Mouse (Mus musculus) frontal cortex, adult 2 months (tissue): ENCODE measurements around the gene Fiz1. TPM values are rescaled to one million over a fixed set of nuclear protein-coding genes. Genes with fewer than 3 reads are reported as not detected.
A peak's percentile ranks its signal among the peaks of the same experiment; 100 is the strongest.

Experiments used
- DNase-seq, 2 experiments: peaks; one replicate each; pipeline ENCODE4 v3.0.0; 2022; ENCODE audit warnings: low spot score in 1 of 2; ENCODE audit errors: extremely low spot score in 1 of 2
- polyA plus RNA-seq: library from polyadenylated mRNA; depleted of rRNA; stranded (reverse); fragments of >200 nt; gene quantifications from 2 replicates; pipeline ENCODE4 v1.2.3, GENCODE M21; 2012; rRNA removed

Gene Fiz1
- 22.7 TPM in 2 replicates for polyA plus RNA-seq

DNA sequence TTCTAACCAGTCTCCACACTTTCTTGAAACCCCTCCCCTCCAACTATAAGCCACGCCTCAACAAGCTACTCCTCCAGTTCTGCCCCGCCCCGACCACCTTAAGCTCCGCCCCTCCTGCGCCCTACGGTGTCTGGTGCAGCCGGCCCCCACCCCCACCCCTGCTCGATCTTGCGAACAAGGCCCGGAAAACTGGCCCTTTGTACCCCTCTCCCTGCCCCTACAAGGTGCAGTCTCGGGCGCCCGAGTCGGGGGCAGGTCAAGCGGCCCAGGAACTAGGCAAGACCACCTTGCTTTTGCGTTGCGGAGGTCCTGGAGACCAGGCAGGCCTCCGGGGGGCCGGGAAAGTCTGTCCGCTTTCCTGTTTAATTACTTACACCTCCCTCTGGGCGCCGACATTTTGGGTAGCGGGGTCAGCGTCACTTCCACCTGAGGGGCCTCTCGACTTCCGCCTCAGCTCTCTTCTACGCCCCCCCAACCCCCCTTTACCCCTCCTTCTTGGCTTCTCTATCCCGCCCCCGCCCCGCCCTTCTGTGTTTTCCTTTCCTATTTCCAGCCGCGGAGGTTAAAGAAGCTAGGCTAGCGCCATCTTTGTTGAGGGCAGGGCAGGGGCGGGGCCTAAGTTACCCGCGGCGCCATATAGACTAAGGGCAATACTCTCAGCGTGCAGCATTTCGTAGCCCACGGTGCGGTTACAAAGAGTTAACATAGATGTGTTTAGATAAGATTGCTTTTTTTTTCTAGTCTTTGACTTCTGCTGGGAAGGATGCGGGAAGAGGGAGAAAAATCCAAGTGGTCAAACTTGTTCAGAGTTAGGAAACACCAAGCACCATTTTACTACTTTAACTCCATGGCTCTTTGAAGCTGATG is at the start of gene Fiz1, which contains the start of gene Zfp524:
Gene Fiz1, minus strand, starts transcription at position 447 of the 867 bp plus-strand sequence.
Gene Zfp524, plus strand, starts transcription at position 165 of the 867 bp plus-strand sequence.
- DNase-seq = peak; percentile 95 to 99

DNA sequence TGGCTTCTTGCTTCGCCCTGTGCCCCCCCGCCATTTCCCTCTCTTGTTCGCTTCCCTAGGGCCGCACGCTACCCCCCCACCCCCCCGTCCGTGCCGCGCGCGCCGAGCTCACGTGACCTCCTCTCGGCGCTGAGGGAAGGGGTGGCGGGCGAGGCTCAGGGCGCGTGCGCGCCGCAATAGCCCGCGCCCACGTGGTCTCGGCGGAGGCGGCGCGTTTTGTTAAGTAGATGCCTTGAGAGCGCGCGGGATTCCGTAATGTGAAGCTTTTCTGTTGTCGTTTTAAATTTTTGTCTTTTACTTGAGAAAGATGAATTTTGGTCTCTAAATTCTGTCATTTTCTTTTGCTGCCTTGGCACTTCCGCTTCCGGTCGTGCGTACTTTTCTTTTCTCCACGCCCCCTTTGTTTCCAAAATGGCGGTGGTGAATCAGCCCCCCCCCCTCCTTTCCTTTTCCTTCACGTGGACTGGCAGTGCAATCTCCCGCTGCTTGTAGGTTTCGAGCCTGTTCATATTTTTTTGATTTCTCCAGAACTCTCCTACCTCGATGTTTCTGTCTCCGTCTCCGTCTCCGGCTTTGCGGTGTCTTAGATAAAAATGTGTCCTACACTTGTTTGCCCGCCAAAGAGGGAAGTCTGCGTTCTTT is 48.0 kb upstream of the Fiz1 start:
- no peak for DNase-seq

DNA sequence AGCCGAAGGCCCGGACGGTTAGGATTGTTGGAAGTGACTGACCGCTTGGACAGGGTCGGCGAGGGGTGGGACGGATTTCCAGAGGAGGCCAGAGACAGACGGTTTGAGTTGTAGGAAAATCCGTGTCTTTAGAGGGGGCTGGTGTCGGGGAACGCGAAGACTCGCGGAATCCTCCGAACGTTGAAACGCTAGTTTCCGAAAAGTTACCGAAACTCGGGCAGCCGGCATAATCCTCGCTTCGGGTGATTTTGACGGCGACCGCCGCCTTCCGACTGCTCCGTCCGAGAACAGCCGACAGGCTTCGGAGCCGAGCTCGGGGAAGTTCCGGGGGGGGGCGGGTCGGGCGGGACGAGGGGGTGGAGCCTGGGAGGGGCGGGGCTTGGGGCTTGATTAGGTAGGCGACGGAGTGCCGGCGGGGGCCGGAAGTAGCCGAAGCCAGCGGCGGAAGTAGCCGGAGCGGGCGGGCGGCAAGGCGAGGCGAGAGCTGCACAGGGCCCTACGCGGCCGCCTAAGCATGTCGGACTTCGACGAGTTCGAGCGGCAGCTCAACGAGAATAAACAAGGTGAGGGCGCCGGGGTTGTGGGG is 47.4 kb upstream of the Fiz1 start, which contains the start of gene U2af2:
Gene U2af2, plus strand, starts transcription at position 370 of the 586 bp plus-strand sequence.
- DNase-seq = peak; percentile 79 to 92

DNA sequence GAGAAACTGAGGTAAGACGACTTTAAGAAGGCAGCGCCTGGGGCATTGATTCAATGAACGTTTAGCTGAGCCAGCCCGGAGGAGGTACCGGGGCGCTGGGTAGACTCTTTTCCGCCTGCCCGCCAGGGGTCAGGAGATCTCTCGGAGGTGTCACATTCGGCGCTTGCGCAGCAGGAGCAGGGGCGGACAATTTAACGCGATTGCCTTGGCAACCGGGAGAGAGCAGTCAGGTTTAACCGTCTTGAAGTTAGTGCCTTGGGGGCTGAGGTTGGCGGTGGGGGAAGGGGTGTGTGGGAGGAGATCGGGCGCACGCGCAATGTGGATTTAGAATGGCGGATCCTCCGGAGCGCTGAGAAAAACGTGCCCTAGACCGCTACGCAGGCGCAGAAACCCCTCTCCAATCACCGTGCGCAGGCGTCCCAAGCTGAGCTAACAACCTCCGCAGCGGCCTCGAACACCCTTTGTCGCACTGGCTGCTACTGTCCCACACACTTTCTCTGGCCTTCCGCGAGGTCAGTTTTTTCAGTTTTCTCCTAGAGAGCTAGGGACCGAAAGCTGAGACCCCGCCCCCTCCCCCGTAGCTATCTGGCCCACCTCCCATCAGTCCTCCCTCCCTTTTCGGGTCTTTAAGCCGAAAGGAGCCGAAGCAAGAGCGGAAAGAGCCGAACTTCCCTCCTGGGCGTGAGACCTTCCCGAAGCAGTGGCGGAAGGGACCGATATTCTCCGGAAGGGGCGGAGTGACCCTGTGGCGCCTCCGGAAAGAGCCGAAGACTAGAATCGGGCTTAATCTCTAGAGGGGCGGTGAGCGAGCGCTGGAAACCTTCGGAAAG is 46.7 kb upstream of the Fiz1 start:
- DNase-seq = peak; percentile 96 to 100

DNA sequence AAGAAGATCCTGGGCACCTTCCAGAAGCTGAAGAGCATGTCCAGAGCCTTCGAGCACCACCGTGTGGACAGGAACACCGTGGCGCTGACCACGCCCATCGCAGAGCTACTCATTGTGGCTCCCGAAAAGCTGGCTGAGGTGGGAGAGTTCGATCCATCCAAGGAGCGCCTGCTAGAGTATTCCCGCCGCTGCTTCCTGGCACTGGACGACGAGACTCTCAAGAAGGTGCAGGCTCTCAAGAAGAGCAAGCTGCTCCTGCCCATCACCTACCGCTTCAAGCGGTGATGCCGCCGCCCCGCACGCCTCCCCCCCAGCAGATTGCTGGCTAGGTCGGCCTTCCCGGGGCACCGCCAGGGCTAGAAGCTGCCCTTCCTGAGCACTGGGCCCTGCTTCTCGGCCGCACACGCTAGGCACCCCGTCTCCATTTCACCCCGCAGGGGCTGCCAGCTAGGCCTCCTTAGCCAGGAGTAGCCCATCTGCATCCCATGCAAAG is 45.8 kb upstream of the Fiz1 start:
- DNase-seq = peak in 1 of 2 experiments; percentile 81

DNA sequence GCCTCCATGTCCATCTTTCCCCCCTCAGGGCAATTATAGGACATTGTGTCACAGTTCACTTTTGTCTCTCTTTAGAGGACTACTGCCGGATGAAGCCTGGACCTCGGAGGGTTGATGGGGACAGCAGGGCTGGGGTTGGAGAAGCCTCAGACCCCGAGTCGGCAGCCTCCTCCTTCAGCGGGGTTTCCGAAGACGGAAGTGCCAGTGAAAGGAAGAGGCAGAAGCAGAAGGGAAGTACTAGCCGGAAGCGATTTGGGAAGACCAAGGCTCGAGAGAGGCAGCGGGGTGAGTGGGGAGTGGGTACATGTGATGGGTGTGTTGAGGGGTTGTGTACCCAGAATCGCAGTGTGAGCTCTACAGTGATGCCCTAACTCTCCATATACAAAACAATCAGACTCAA is 44.9 kb upstream of the Fiz1 start:
- DNase-seq = no peak

DNA sequence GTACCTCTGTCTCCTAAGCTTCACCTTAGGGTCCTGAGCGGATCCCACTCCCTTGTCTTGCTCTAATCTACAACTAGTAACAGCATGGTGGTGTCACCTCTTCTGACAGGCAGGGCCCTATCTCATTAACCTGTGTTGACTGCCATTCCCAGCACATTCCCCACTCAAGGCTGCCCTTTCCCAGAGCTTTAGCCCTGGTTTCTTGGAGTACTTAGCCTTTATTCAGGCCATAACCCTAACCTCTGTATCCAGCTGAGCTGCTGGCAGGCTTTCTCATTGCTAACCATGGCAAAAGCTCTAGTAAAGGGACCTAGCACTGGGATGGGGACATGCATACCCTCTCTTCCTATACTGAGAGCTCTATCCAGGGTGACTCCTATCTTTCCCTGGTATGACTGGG is 44.1 kb upstream of the Fiz1 start:
- no peak for DNase-seq

DNA sequence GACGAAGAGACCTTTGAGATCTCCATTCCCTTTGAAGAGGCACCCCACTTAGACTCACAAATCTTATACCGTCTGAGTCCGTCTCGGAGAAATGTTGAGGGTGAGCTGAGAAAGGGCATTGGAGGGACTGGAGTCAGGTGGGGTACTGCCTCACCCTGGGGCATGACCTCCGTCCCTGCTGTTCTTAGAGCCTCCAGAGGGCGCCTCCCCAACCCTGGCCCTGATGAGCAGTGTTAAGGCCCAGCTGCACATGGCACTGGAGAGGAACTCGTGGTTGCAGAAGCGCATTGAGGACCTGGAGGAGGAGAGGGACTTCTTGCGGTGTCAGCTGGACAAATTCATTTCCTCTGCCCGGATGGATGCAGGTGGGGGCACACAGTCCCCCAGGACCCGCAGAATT is 43.3 kb upstream of the Fiz1 start:
- DNase-seq = no peak

DNA sequence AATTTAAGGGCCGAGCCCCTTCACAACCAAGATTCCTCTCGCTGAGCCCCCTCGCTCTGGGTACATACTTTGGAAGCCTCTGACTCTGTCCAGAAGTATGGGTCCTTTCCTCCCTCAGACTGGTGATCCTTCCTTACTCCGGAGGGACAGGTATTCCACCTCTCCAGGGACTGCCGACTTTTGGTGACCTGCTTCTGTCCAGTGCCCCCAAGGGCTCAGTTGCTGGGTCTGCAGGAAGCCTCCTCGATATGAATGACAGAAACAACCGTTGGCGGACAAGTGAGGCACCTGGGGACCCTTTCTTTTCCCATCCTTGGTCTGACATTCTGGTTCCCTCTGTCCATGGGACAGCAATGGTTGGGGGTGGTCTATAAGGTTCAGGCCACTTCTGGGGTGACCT is 42.9 kb upstream of the Fiz1 start:
- DNase-seq = no peak

DNA sequence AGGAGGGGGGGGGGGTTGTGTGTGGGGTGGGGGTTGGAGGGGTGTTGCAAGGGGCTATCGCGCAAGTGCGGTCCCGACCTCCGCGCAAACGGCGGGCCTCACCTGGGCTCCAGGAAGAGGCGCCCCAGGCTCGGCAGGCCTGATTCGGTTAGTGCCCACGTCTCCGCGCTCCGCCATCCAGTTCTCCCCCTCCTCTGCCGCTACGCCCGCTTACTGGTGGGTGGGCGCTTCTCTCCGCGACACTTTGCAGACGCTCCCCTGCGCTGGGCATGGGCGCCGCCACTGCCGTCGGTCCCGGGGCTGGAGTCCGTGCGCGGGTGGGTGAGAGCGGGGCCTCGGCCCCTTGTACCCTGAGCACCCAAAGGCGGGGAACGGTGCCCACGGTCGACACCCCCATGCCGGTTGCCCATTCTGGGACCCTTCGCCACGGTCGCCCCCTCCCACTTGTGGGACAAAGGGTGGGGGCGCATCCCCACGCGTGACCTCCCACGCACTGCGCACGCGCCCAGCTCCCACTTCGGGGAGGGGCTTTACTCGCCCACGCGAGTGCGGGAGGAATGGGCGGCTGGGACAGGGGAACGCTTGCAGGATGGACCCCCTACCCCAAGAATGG is 42.3 kb upstream of the Fiz1 start:
- DNase-seq = peak in 1 of 2 experiments; percentile 67

DNA sequence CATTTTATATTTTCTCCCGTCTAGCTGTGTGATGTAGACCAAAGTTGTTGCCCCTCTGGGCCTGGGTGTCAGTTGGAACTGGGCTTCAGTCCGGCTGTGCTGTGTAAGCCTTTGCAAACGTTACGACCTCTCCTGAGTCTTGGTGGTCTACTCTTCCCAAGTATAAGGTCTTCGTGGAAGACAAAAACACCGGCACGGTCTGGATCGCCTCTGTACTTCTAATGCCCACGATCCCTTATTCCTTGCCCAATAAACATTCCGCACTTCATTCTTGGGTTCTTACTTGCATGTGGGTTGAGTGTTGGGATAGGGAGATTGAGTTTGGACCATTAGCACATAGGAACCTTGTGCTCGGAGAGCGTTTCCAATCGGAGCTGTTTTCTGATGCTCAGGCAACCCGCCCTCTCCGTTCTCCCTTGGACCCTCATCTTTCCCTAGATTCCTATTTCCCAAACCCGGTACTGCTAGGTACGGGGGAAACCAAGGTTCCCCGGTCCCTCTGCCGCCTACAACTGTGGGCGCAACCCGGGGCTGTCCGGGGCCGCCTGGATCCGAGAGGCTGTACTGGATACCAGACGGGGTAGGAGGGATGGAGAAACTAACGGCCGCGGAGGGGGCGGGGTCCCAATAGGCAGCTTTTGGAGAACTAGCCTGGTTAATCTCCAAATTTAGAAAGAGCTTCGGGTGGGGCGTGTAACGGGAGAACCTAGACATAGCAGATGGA is 39.1 kb upstream of the Fiz1 start:
- DNase-seq = peak in 1 of 2 experiments; percentile 70

DNA sequence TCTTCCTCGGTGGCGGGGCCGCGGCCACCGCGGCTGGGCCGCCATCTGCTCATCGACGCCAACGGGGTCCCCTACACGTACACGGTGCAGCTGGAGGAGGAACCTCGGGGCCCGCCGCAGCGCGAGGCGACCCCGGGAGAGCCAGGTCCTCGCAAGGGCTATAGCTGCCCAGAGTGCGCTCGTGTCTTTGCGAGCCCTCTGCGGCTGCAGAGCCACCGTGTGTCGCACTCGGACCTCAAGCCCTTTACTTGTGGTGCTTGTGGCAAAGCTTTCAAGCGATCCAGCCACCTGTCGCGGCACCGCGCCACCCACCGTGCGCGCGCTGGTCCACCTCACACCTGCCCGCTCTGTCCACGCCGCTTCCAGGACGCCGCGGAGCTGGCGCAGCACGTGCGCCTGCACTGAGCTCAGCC is 38.4 kb upstream of the Fiz1 start:
- no peak for DNase-seq

DNA sequence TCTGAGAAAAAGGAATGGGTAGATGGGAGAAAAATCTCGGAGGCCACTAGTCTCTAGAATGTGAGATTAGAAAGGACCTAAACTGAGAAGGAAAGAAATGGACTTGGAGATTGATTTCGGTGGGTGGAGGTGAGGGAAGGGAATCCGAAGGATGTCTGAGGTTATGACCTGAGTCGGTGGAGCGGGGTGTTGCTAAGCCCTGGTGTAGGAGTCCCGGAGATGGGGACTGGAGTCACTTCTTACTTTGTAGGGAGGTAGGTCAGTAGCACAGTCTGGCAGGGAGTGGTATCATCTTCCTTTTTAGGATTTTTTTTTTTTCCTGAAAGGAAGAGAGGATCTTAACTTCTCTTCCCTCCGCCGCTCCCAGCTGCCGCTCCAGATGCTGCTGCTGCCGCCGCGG is 37.9 kb upstream of the Fiz1 start:
- DNase-seq = no peak

DNA sequence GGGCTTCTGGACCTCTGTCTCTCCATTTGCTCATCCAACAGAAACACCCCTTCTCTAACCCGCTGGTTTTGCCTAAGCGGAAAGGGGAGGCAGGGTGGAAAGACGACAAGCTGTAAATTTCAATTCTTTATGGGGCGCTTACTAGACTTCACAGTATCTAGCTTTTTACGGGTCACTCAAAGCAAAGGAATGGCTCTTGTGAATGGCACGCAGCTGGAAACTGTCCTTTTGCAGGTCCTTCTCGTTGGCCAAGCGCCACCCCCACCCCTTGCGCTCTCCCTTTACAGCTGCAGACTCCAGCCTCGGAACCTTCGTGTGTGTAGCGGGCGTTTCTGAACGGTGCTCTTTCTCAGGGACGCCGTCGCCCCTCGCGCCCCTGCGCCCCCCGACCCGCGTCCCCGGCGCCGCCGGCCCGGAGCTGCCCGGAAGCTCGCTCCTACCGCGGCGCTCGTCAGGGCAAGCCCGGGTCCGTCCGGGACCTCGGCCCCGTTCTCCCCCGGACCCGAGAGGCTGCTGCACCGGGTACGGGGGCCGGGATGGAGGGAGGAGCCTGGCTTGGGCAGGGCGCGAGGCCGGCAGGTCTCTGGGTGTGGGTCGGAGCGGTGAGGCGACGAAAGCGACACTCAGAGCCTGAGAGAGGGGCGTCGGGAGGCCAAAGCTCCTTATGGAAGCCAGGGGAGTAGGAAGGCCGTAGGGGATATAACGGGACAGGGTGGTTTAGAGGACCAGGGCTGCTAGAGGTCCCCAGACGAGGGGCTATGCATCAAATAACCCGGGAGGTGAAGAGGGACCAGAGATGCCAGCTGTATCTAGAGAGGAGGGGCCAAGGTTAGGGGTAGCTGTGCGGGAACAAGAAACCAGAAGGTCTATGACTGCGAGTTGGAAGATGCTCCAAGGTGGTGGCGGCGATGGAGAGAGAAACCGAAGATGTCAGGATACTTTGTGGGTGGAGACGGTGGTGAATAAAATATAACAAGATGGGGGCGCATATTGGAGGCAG is 37.0 kb upstream of the Fiz1 start, which contains the start of gene Zfp580:
Gene Zfp580, plus strand, starts transcription at position 346 of the 1,000 bp plus-strand sequence.
- peak in 1 of 2 experiments; percentile 72 for DNase-seq

DNA sequence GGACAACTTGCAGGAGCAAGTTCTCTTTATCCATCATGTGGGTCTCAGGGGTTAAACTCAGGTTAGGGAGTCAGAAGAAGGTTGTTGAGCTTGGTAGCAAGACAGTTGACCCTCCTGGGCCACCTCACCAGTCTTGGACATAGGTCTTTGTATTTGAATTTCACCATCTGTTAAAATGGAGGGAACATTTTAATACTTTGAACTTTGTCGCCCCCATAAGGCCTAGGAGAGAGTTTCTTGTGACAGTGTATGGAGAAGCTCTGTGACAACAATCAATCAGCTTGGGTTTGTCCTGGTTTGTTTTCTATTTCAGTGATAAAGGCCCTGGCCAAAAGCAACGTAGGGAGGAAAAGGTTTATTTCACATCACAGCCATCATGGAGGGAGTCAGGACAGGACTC is 32.8 kb upstream of the Fiz1 start:
- DNase-seq = peak in 1 of 2 experiments; percentile 54

DNA sequence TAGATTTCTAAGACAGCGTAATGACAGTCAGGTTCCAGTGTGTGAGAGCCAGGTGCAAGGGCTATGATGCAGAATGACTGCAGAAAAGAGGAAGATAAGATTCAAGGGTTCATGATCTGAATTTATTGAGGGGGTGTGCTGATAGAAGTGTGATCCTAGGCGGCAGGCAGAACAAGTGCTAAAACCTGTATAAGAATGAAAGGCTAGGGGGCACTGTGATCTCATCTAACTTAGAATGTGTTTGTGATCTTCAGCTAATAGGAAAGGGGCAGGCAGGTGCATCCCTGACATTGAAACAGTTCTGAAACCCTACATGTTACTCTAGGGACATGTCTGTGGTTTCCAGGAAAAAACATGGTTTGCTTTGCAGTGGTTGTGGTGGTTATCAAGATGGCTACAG is 31.6 kb upstream of the Fiz1 start:
- DNase-seq = no peak

DNA sequence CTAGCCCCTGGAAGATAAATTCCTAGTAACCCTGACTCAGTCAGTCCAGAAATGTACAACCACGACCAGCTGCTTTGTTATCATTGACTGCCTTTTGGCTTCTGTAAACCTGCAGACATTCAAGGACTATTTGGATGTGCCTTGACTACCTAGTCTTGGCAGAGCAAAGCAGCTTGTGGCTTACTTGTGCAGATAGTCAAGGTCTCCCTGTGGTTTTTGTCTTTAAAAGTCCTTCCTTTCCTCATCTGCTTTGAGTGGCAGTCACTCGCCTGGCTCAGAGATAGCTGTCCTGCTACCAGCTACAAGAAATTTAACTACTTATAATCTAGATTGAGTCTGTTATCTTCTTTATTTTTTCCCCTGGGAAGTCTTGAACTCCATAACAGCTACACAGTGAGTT is 30.5 kb upstream of the Fiz1 start:
- no peak for DNase-seq

DNA sequence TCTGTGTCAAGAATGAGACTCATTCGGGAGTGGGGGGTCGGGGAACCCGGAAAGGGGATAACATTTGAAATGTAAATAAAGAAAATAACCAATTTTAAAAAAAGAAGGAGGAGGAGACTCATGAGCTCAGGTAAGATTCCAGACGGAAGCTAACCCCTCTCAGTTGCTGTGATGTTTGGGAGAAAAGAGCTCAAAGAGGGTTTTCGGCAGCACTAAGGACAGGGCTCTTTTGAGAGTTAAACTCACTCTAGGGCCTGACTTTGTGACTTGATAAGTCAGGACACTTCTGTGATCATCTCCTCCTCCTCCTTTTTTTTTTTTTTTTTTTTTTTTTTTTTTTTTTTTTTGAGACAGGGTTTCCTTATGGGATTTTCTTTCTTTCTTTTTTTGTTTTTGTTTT is 24.4 kb upstream of the Fiz1 start:
- no peak for DNase-seq
